Mouse (Mus musculus) c-Kit-negative CD71-positive TER-119-positive erythroid progenitor cells, embryonic 14.5 days (primary cell): Measurements from ENCODE around the gene Slc7a6os.

Source experiments
- DNase-seq: peaks from one replicate; pipeline ENCODE4 v3.0.0-alpha.2; 2013; ENCODE audit warnings: low read depth, low spot score

The Slc7a6os gene

GRCm38 (mm10) chr8:106177594-106177993 is 33.1 kb downstream of the Slc7a6os start:
- no peak for DNase-seq

GRCm38 (mm10) chr8:106176891-106177290 is 33.8 kb downstream of the Slc7a6os start:
- no peak for DNase-seq

DNA sequence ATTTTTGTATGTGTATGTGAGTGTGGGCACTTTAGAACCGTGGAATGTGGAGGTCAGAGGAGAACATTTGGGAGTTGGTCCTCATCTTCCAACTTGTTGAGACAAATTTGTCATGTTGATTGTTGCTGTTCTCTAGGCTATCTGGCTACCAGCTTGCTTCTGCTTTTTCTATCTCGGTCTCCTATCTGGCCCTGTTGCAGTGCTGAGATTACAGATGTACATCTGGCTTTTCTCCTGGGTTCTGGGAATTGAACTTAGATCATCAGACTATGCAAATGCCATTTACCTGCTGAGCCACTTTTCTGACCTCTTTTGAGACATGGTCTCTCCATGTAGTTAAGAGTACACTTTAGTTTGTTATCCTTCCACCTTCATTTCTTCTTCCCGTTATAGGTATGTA is 37.2 kb downstream of the Slc7a6os start:
- no peak for DNase-seq

DNA sequence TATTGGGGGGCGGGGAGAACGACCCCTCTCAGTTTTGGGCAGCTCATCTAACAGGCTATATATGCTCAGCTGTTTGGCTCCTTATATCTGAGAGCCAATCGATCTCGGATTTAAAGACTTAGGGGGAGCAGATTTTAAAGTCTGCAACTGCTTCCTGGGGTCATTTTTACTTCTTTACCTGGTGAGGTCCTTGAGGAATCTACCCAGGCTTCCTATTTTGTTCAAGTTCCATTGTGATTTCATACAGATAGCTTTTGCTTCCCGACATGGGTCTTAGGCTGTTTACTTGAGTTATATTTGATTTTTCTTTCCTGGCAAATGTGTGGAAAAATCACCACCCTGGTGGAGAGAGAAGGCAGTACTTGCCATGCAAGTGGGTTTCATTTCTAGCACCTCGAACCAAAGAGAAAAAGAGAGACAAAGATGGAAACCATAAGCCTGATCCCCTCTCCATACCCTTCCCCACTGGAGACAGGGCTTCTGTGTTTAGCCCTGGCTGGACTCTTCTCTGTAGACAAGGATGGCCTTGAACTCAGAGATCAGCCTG is 40.7 kb downstream of the Slc7a6os start:
- no peak for DNase-seq

GRCm38 (mm10) chr8:106169017-106169933 is 41.5 kb downstream of the Slc7a6os start:
- no peak for DNase-seq

DNA sequence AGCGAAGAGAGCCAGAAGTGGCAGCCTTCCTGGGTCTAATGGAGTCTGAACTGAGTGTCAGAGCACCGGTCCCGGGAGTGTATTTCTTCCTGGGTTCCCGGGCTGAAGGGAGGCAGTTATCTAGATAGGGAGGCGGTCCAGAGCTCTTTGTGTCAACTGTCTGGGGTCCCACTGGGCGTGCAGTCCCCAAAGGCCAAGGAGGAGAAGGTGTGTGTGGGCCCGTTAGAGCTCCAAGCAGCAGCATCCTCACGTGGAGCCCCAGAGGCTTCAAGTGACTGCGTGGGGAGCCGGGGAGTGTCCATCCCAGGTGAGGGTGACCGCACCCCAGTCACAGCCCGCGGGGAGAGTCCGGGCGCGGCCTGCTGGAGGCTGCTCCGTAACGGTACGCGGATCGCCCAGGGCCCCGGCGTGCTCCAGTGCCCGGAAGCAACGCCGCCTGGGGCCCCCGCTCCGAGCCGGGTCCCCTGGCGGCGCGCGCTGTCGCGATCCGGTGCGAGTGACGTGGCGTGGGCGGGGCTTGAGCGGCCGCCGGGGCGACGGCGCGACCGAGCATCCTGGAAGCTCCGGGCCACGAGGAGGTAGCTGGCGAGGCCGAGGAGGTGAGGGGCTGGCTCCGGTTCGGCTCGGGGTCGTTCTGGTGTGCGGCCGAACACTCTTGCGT is 42.2 kb downstream of the Slc7a6os start, which contains the start of gene Slc7a6:
Gene Slc7a6 (plus strand): TSS at position 502 of the 661 bp plus-strand sequence.
- peak; percentile 54 for DNase-seq

- peak; percentile 53 for DNase-seq
Observed at GRCm38 (mm10) chr8:106165460-106165859, 45.3 kb downstream of the Slc7a6os start.

GRCm38 (mm10) chr8:106163251-106163650 is 47.5 kb downstream of the Slc7a6os start:
- no peak for DNase-seq

DNA sequence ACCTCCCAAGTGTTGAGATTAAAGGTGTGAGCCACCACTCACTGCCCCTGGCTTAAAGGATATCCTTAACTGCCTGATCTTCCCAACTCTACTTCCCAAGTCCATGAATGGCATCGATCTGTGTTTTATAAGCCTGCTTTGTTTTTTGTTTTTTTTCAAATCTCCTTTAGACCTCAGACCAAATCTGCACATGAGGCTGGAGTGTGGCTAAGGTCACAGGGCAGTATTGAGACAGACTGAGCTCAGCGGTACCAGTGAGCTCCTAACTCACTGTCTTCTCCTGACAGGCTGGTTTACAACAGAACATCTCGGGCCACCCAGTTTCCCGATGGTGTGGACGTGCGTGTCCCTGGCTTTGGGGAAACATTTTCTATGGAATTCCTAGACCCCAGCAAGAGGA is 50.9 kb downstream of the Slc7a6os start:
- DNase-seq = no peak

GRCm38 (mm10) chr8:106158381-106158780 is 52.4 kb downstream of the Slc7a6os start:
- DNase-seq = no peak

- DNase-seq = no peak
Observed at GRCm38 (mm10) chr8:106157419-106157818, 53.3 kb downstream of the Slc7a6os start.

DNA sequence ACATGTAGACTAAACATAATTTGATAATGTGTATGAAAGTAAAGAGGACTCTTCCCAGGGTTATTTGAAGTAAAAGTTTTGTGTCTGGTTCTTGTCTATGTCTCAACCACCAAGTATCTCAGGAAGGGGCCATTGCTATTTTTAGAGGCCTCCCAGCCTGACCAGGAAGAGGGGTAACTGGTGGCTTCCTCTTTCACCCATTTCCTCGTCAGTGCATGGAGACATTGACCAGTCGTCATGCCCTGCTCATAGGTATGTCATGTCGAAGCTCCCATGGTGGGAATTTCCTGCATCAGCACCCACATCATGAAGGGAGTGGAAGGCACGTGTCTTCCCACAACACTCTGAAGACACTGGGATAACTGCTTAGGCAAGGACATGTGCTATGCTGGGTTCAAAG is 57.9 kb downstream of the Slc7a6os start:
- DNase-seq = no peak

DNA sequence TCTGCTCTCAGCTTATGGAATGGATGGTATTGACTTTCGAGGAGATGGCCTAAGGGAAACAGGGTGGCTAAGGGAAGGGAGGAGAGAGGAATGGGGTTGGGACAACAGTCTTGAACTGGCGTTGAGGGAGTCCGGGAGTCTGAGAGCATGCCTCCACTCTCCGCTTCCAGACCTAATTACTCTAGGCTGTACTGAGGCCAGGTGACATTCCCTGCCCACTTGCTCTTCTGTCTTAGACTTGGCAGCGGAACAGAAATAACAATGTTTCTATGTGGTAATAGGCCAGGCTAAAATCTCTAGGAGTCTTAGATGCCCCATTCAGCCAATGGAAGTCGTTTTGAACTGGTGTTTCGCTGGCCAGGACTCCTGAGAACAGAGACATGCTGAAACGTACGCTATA is 59.7 kb downstream of the Slc7a6os start:
- DNase-seq = no peak
